Mouse (Mus musculus) MEL (cell line): Measurements from ENCODE around the gene Spata22. TPM values are rescaled to one million over a fixed set of nuclear protein-coding genes. Genes with fewer than 3 reads are reported as not detected.

Experiments
- DNase-seq: peaks from one replicate; pipeline ENCODE4 v3.0.0; 2011; ENCODE audit warnings: low read depth, low spot score
- H3K27ac ChIP-seq: 2 replicates; pipeline ENCODE4 v1.5.1; 2012; ENCODE audit warnings: low read depth, mild to moderate bottlenecking, control low read depth, low read length, moderate library complexity; ENCODE audit not compliant: control insufficient read depth
- H3K27me3 ChIP-seq, 2 experiments: fragments of 150-350 bp in 1 of 2; sonication (generic) in 1 of 2; 2 replicates each; pipeline ENCODE4 v1.6.1; 2012; ENCODE audit warnings: low read length in 2 of 2, mild to moderate bottlenecking in 2 of 2, improper control_type of control experiment in 1 of 2, moderate library complexity in 1 of 2; ENCODE audit not compliant: insufficient read depth in 2 of 2, control insufficient read depth in 1 of 2
- H3K36me3 ChIP-seq, 2 experiments: 2 replicates each; pipeline ENCODE4 v1.6.1; 2012 to 2014; ENCODE audit warnings: low read length in 2 of 2, improper control_type of control experiment in 1 of 2, inconsistent platforms in 1 of 2, mild to moderate bottlenecking in 1 of 2; ENCODE audit not compliant: insufficient read depth in 2 of 2, control insufficient read depth in 1 of 2
- H3K4me1 ChIP-seq, 2 experiments: fragments of 150-350 bp in 1 of 2; sonication (generic) in 1 of 2; 2 replicates each; pipeline ENCODE4 v1.6.1; 2012; ENCODE audit warnings: low read length in 2 of 2, improper control_type of control experiment in 1 of 2, mild to moderate bottlenecking in 1 of 2; ENCODE audit not compliant: insufficient read depth in 2 of 2, control insufficient read depth in 1 of 2
- H3K4me3 ChIP-seq, 2 experiments: fragments of 150-350 bp in 1 of 2; sonication (generic) in 1 of 2; 2 replicates each; pipeline ENCODE4 v1.5.1; 2012; ENCODE audit warnings: low read depth in 2 of 2, low read length in 2 of 2, mild to moderate bottlenecking in 2 of 2, moderate library complexity in 2 of 2, control low read depth in 1 of 2, improper control_type of control experiment in 1 of 2; ENCODE audit not compliant: control insufficient read depth in 1 of 2, insufficient read depth in 1 of 2
- H3K79me2 ChIP-seq: 2 replicates; pipeline ENCODE4 v1.6.1; 2012; ENCODE audit warnings: mild to moderate bottlenecking, low read length, moderate library complexity; ENCODE audit not compliant: control insufficient read depth, poor library complexity, insufficient read depth
- H3K9ac ChIP-seq: 2 replicates; pipeline ENCODE4 v1.6.1; 2012; ENCODE audit warnings: low read depth, mild to moderate bottlenecking, control low read depth, low read length, moderate library complexity; ENCODE audit not compliant: control insufficient read depth, poor library complexity, severe bottlenecking
- H3K9me3 ChIP-seq: fragments of 150-350 bp; sonication (generic); replicated peaks from 2 replicates; pipeline ENCODE4 v1.6.1; 2012; ENCODE audit warnings: mild to moderate bottlenecking, low read length, improper control_type of control experiment, moderate library complexity; ENCODE audit not compliant: insufficient read depth
- CTCF ChIP-seq, 3 experiments: IDR thresholded peaks in 2 of 3; conservative IDR thresholded peaks in 1 of 3; 2 replicates each; pipeline ENCODE4 v1.5.1; 2011 to 2012; ENCODE audit warnings: low read length in 3 of 3, low read depth in 2 of 3, mild to moderate bottlenecking in 2 of 3, improper control_type of control experiment in 1 of 3, inconsistent platforms in 1 of 3, mixed read lengths in 1 of 3, moderate library complexity in 1 of 3; ENCODE audit not compliant: control insufficient read depth in 1 of 3, insufficient read depth in 1 of 3, poor library complexity in 1 of 3, severe bottlenecking in 1 of 3
- ETS1 ChIP-seq: IDR thresholded peaks from 2 replicates; pipeline ENCODE4 v1.6.1; 2012; ENCODE audit warnings: low read depth, mild to moderate bottlenecking, inconsistent platforms, low read length, improper control_type of control experiment, moderate library complexity
- GATA1 ChIP-seq: IDR thresholded peaks from 2 replicates; pipeline ENCODE4 v1.6.1; 2011; ENCODE audit warnings: low read depth, low read length, improper control_type of control experiment
- JUND ChIP-seq: IDR thresholded peaks from 2 replicates; pipeline ENCODE4 v1.6.1; 2011; ENCODE audit warnings: low read depth, mild to moderate bottlenecking, improper control_type of control experiment, low read length
- MAFK ChIP-seq: IDR thresholded peaks from 2 replicates; pipeline ENCODE4 v1.6.1; 2011; ENCODE audit warnings: low read depth, mild to moderate bottlenecking, low read length, improper control_type of control experiment, borderline replicate concordance
- MAX ChIP-seq: IDR thresholded peaks from 2 replicates; pipeline ENCODE4 v1.6.1; 2011; ENCODE audit warnings: low read length, improper control_type of control experiment
- MAZ ChIP-seq: IDR thresholded peaks from 2 replicates; pipeline ENCODE4 v1.6.1; 2012; ENCODE audit warnings: low read depth, mild to moderate bottlenecking, inconsistent platforms, low read length, improper control_type of control experiment
- MEF2A ChIP-seq: IDR thresholded peaks from 2 replicates; pipeline ENCODE4 v1.6.1; 2014; ENCODE audit warnings: low read depth, mild to moderate bottlenecking, inconsistent platforms, low read length, improper control_type of control experiment; ENCODE audit not compliant: poor library complexity, insufficient replicate concordance, severe bottlenecking; ENCODE audit errors: extremely low read depth
- MXI1 ChIP-seq: IDR thresholded peaks from 2 replicates; pipeline ENCODE4 v1.6.1; 2011; ENCODE audit warnings: mild to moderate bottlenecking, low read depth, low read length, improper control_type of control experiment
- MYC ChIP-seq: IDR thresholded peaks from 2 replicates; pipeline ENCODE4 v1.6.1; 2011; ENCODE audit warnings: low read depth, mild to moderate bottlenecking, low read length, improper control_type of control experiment, moderate library complexity
- NRF1 ChIP-seq: IDR thresholded peaks from 2 replicates; pipeline ENCODE4 v1.6.1; 2014; ENCODE audit warnings: low read depth, mild to moderate bottlenecking, inconsistent platforms, low read length, improper control_type of control experiment, moderate library complexity; ENCODE audit not compliant: poor library complexity, insufficient read depth, severe bottlenecking
- RCOR1 ChIP-seq: IDR thresholded peaks from 2 replicates; pipeline ENCODE4 v1.6.1; 2012; ENCODE audit warnings: low read depth, mild to moderate bottlenecking, inconsistent platforms, low read length, improper control_type of control experiment
- SIN3A ChIP-seq: IDR thresholded peaks from 2 replicates; pipeline ENCODE4 v1.6.1; 2012; ENCODE audit warnings: low read length, improper control_type of control experiment, inconsistent platforms
- TBP ChIP-seq: IDR thresholded peaks from 2 replicates; pipeline ENCODE4 v1.8.0; 2011; ENCODE audit warnings: low read depth, low read length, improper control_type of control experiment
- UBTF ChIP-seq: IDR thresholded peaks from 2 replicates; pipeline ENCODE4 v1.6.1; 2012; ENCODE audit warnings: low read depth, mild to moderate bottlenecking, inconsistent platforms, low read length, improper control_type of control experiment, moderate library complexity, borderline replicate concordance; ENCODE audit not compliant: insufficient read depth
- USF1 ChIP-seq: IDR thresholded peaks from 2 replicates; pipeline ENCODE4 v1.6.1; 2014; ENCODE audit warnings: low read depth, mild to moderate bottlenecking, inconsistent platforms, low read length, improper control_type of control experiment, moderate library complexity
- ZKSCAN1 ChIP-seq: IDR thresholded peaks from 2 replicates; pipeline ENCODE4 v1.6.1; 2012; ENCODE audit warnings: low read depth, mild to moderate bottlenecking, inconsistent platforms, low read length, improper control_type of control experiment, moderate library complexity
- polyA plus RNA-seq, 2 experiments: library from polyadenylated mRNA; stranded (reverse) in 1 of 2; unstranded in 1 of 2; fragments of >175 nt in 1 of 2; fragments of >200 nt in 1 of 2; gene quantifications; 2 replicates each; pipeline versions ENCODE4 v1.2.1 to v1.2.4; 2012; ENCODE audit warnings: low replicate concordance in 2 of 2, low read depth in 1 of 2; ENCODE audit not compliant: insufficient read length in 2 of 2, insufficient read depth in 1 of 2, missing spikeins in 1 of 2
- total RNA-seq: library from RNA; depleted of rRNA; stranded (reverse); fragments of 300-350 nt; gene quantifications from 2 replicates; pipeline ENCODE4 v1.2.3, GENCODE M21; 2012

Spata22 gene
- total and polyA plus RNA-seq, 3 experiments = not detected

DNA sequence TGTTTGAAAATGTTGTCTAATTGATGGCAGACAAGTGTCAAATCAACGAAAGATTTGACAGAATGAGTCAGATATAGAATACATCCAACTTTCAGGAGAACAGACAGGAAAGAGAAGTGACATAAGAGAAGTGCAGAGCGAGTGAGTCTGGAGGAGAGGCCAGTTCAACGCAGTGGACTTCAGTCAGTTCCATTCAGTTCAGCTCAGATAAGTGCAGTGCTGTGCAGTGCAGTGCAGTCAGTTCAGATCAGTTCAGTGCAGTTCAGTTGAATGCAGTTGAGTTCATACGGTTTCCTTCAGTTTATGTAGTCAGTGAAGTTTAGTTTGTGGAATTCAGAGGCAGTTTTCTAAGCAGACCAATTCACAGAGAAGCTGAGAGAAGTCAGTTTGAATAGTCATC, 7.4 kb downstream of the Spata22 start:
- H3K9me3 ChIP-seq = no peaks in the 10 kb centered on the region
- no peak for DNase-seq
- H3K27ac ChIP-seq = no peak overlapping the region
- no peak for TF ChIP-seq UBTF
- no peak for TF ChIP-seq JUND
- TF ChIP-seq ZKSCAN1 = no peak
- H3K4me1 ChIP-seq = no peaks in the 10 kb centered on the region
- H3K4me3 ChIP-seq = no peak overlapping the region
- peaks cover 0 to 3% of the 10 kb centered on the region in 2 experiments; a peak in 2 of 4 replicates for H3K27me3 ChIP-seq
- no peaks in the 10 kb centered on the region for H3K79me2 ChIP-seq
- H3K9ac ChIP-seq = no peak overlapping the region
- no peaks in the 10 kb centered on the region for H3K36me3 ChIP-seq

DNA sequence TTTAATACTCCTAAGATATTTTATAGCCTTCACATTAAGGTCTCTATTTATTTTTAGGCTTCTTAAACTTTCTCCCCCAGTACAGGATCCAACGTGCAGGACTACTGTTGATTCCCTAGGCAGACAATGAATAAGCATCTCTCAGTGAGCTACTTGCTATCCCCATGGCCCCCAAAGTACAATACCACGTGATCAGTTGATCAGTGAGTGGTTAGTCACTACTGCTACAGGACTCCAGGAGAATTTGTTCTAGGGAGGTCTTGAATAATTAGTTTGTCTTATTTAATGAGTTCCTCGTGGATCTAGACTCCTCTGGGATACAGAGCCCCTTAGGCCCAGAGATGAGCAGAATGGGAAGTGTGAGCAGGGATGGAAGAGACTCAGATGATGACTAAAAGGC, 20.9 kb downstream of the Spata22 start, which contains the start of gene Olfr20:
TSS of gene Olfr20 (plus strand) at position 301 of the 400 bp plus-strand sequence.
- TF ChIP-seq MAZ = no peak
- TF ChIP-seq USF1 = peak; percentile 31; the same call in 1 of the 2 replicates
- TF ChIP-seq MAX = no peak
- TF ChIP-seq TBP = no peak
- no peak for TF ChIP-seq RCOR1
- H3K27me3 ChIP-seq = peaks cover 0 to 2% of the 10 kb centered on the region in 2 experiments; a peak in 1 of 4 replicates
- no peak within 1 kb of the TSS for H3K27ac ChIP-seq

DNA sequence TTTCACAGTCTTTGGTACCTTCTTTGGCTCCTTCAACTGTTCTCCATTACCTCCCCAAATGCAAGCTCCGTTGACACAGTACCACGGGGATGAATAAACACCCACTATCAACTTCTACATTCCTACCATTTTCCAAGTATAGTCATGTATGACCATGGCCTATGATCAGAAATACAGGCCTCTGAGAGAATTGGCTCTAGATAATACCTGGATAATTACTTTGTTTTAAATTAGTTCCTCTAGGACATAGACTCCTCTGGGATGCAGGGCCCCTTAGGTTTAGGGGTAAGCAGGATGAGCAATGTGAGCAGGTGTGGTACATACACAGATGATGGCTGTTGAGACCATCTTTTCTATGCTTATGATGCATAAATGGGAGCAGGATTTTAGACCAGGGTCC, 41.4 kb downstream of the Spata22 start, which contains the start of gene Olfr376:
TSS of gene Olfr376 (plus strand) at position 301 of the 400 bp plus-strand sequence.
- TF ChIP-seq MYC (no peak), MAX (no peak), RCOR1 (no peak), NRF1 (no peak), GATA1 (no peak), CTCF (IDR thresholded peaks at IDR 0.05 in 2 of 3, conservative IDR thresholded peaks at IDR 0.05 in 1 of 3; ENCODE audit: control insufficient read depth in 1 of 3, insufficient read depth in 1 of 3, low read depth in 2 of 3, low read length in 3 of 3, poor library complexity in 1 of 3, severe bottlenecking in 1 of 3) (no peak), SIN3A (no peak), MEF2A (no peak), MXI1 (no peak), MAFK (no peak), ETS1 (no peak)
- TF ChIP-seq, all 39 proteins: peak for 0
- no peaks in the 10 kb centered on the region for H3K36me3 ChIP-seq
- no peaks in the 10 kb centered on the region for H3K9me3 ChIP-seq
- no peak within 1 kb of the TSS for H3K27ac ChIP-seq
- no peaks in the 10 kb centered on the region for H3K27me3 ChIP-seq
- no peak within 1 kb of the TSS for H3K9ac ChIP-seq
- DNase-seq = no peak
- H3K4me3 ChIP-seq = no peak within 1 kb of the TSS
- no peaks in the 10 kb centered on the region for H3K79me2 ChIP-seq
- H3K4me1 ChIP-seq = no peaks in the 10 kb centered on the region

More for the DNA sequence above, 20.9 kb downstream of the Spata22 start, which contains the start of gene Olfr20:
- Histone ChIP-seq H3K36me3 (no peaks in the 10 kb centered on the region), H3K4me3 (no peak within 1 kb of the TSS), H3K9me3 (no peaks in the 10 kb centered on the region), H3K9ac (no peak within 1 kb of the TSS), H3K4me1 (no peaks in the 10 kb centered on the region), H3K79me2 (no peaks in the 10 kb centered on the region)
- DNase-seq = no peak
